Mouse (Mus musculus): ENCODE measurements around the gene Clpp.

DNA sequence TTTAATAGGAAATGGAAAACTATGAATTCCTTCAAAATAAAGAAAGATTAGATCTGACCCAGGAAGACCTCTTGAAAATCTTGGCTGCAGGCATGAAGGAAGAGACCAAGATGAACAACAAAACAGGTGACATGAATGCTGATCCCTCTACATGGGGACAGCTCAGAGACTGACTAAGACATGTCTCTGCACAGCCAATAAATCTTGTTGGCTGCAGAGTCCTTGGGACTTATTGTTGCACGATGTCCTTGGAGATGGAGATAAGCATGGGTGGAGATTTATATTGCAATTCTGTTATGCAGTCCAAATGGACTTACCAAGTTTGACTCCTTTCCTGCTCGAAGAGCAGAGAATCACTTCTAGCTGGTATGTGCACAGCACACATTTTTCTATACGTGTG lies 20.8 kb upstream of the Clpp start:
- TF ChIP-seq POLR2A (IDR thresholded peaks at IDR 0.05; ENCODE audit: extremely low read depth, insufficient read depth, low read length) (no peak), CTCF (IDR thresholded peaks at IDR 0.05; ENCODE audit: extremely low read depth, insufficient read depth, low read length) (no peak)
